In the genomic region with DNA sequence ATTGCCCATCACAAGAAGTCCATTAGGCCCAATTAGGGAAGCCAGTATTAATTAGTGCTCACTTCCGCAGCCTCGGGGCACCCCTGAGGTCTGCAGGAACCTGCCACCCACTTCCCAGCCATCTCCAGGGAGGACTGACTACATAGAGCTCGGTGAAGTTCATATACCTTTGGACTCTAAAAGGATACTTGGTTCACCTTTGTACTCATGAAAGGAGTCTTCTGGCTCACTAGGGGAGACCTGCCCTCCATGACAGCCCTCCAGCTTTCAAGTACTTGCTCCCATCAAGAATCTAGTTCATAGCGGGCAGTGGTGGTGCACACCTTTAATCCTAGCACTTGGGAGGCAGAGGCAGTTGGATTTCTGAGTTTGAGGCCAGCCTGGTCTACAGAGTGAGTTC, we compare ENCODE assay signal across 20 mouse cellular contexts. TPM values are rescaled to one million over a fixed set of nuclear protein-coding genes. Genes with fewer than 3 reads are reported as not detected.
"Had no signal": no experiment of that assay in that cellular context is flagged by ENCODE, and none has a peak within 500 bp of the region (broad histone marks: within the 10 kb centered on the region; RNA-seq: fewer than 3 reads in every experiment).

No protein-coding gene starts in this region.

- DNase-seq: gastrocnemius, adult 2 months; gastrocnemius, postnatal 10 days; gastrocnemius, postnatal 25 days; heart, adult 18-20 months; heart, postnatal 10 days; kidney, adult 8-10 months; kidney, postnatal 14 days; kidney, postnatal 36 days; liver; liver, embryonic 13.5 days had no signal

RNA-seq across cellular contexts. Expression of gene Rab25, which starts 29.7 kb away (rescaled TPM):
- total RNA-seq: gastrocnemius, adult 2 months; gastrocnemius, postnatal 10 days; gastrocnemius, postnatal 25 days; heart, adult 8-10 months; heart, postnatal 10 days; heart, postnatal 25 days; hematopoietic stem cell, adult 5-6 weeks; hindbrain, postnatal 0 days; layer of hippocampus, adult 2 months; layer of hippocampus, postnatal 10 days; layer of hippocampus, postnatal 25 days; left cerebral cortex, adult 2 months; left cerebral cortex, postnatal 14 days; left cerebral cortex, postnatal 36 days had no signal
